Mouse (Mus musculus) embryo, embryonic 11.5 days (tissue): ENCODE results near the gene Fgfr2.
"Not testable (repeated sequence)": the region's sequence is repeated elsewhere in the genome, so short reads cannot be mapped to it uniquely, and the experiment has no call there.

Source experiments
- DNase-seq: peaks from one replicate; pipeline ENCODE4 v3.0.0-alpha.2; 2012; ENCODE audit warnings: low read depth, low spot score

Fgfr2 gene

GRCm38 (mm10) chr7:131074098-131074497 lies 2049.1 kb downstream of the Fgfr2 start:
- not testable (repeated sequence) for DNase-seq

GRCm38 (mm10) chr7:131073476-131073875 lies 2049.7 kb downstream of the Fgfr2 start:
- DNase-seq: not testable (repeated sequence)

GRCm38 (mm10) chr7:131068191-131068590 lies 2055.0 kb downstream of the Fgfr2 start:
- DNase-seq: not testable (repeated sequence)

- DNase-seq: no peak
These were observed 2060.6 kb downstream of the Fgfr2 start for GRCm38 (mm10) chr7:131062541-131062940.

- DNase-seq: not testable (repeated sequence)
These were observed 2063.3 kb downstream of the Fgfr2 start for GRCm38 (mm10) chr7:131059808-131060207.

- not testable (repeated sequence) for DNase-seq
These were observed 2065.2 kb downstream of the Fgfr2 start for GRCm38 (mm10) chr7:131057918-131058317.

GRCm38 (mm10) chr7:131054808-131055370 lies 2068.3 kb downstream of the Fgfr2 start:
- no peak for DNase-seq

GRCm38 (mm10) chr7:131049829-131050228 lies 2073.3 kb downstream of the Fgfr2 start:
- not testable (repeated sequence) for DNase-seq

- DNase-seq: not testable (repeated sequence)
These were observed 2077.8 kb downstream of the Fgfr2 start for GRCm38 (mm10) chr7:131045258-131045835.

- DNase-seq: no peak
These were observed 2080.5 kb downstream of the Fgfr2 start for GRCm38 (mm10) chr7:131042657-131043056.

GRCm38 (mm10) chr7:131040760-131041159 lies 2082.4 kb downstream of the Fgfr2 start:
- not testable (repeated sequence) for DNase-seq

- DNase-seq: no peak
These were observed 2086.1 kb downstream of the Fgfr2 start for GRCm38 (mm10) chr7:131037083-131037482.

- no peak for DNase-seq
These were observed 2086.8 kb downstream of the Fgfr2 start for GRCm38 (mm10) chr7:131036396-131036795.

- no peak for DNase-seq
These were observed 2091.4 kb downstream of the Fgfr2 start, which contains the start of gene Dmbt1 for GRCm38 (mm10) chr7:131031755-131032154. TSS of gene Dmbt1 (plus strand) at chr7:131032053.

GRCm38 (mm10) chr7:131027557-131027956 lies 2095.6 kb downstream of the Fgfr2 start:
- no peak for DNase-seq

GRCm38 (mm10) chr7:131024807-131025206 lies 2098.3 kb downstream of the Fgfr2 start:
- DNase-seq: no peak

- no peak for DNase-seq
These were observed 2104.0 kb downstream of the Fgfr2 start for GRCm38 (mm10) chr7:131019181-131019580.

GRCm38 (mm10) chr7:131011901-131012300 lies 2111.2 kb downstream of the Fgfr2 start:
- DNase-seq: no peak

- no peak for DNase-seq
These were observed 2114.0 kb downstream of the Fgfr2 start for GRCm38 (mm10) chr7:131009178-131009577.

GRCm38 (mm10) chr7:131007221-131007620 lies 2115.9 kb downstream of the Fgfr2 start:
- DNase-seq: no peak

GRCm38 (mm10) chr7:131004071-131004470 lies 2119.1 kb downstream of the Fgfr2 start:
- no peak for DNase-seq

GRCm38 (mm10) chr7:131001976-131002726 lies 2121.0 kb downstream of the Fgfr2 start:
- no peak for DNase-seq

- no peak for DNase-seq
These were observed 2129.2 kb downstream of the Fgfr2 start for GRCm38 (mm10) chr7:130993907-130994306.
